Mouse (Mus musculus): ENCODE results near the gene Tmem11.
"Not testable (repeated sequence)": the region's sequence is repeated elsewhere in the genome, so short reads cannot be mapped to it uniquely, and the experiment has no call there.

Tmem11 gene

GRCm38 (mm10) chr11:60886986-60887385 is 7.9 kb upstream of the Tmem11 start:
- DNase-seq (ENCODE audit: low read depth, low spot score): not testable (repeated sequence)

GRCm38 (mm10) chr11:60882386-60882785 is 3.3 kb upstream of the Tmem11 start:
- DNase-seq (ENCODE audit: low read depth, low spot score): no peak

DNA sequence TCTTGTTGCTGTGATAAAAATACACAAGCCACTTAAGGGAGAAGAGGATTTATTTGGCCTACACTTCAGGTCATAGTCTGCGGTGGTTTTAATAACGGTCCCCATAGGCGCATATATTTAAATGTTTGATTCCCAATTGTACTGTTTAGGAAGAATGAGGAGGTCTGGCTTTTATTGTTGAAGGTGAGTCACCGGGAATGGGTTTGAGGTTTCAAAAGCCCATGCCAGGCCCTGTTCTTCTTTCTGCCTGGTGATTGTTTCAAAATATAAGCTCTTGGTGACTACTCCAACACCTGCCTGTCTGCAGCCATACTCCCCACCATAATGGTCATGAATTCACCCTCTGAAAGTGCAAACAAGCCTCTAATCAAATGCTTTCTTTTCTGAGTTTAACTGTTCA is 1.5 kb upstream of the Tmem11 start:
- DNase-seq (ENCODE audit: low read depth, low spot score): no peak

DNA sequence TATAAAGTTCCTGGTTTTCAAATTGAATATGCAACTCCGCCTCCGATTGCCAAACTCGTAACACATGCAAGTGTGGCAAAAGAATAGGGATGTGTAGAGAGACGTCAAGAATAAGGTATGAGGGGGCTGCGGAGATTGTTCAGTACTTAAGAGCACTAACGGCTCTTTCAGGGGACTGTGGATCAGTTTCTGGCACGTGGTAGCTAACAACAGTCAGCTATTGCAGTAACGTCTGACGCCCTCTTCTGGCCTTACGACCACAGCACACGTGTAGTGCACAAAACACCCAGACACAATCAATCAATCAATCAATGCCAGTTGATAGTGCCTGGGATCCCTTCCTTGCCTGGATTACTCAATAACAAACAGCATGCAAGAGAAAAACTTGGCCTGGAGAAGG is 351 bp upstream of the Tmem11 start:
- DNase-seq (ENCODE audit: low read depth, low spot score): peak; percentile 84

DNA sequence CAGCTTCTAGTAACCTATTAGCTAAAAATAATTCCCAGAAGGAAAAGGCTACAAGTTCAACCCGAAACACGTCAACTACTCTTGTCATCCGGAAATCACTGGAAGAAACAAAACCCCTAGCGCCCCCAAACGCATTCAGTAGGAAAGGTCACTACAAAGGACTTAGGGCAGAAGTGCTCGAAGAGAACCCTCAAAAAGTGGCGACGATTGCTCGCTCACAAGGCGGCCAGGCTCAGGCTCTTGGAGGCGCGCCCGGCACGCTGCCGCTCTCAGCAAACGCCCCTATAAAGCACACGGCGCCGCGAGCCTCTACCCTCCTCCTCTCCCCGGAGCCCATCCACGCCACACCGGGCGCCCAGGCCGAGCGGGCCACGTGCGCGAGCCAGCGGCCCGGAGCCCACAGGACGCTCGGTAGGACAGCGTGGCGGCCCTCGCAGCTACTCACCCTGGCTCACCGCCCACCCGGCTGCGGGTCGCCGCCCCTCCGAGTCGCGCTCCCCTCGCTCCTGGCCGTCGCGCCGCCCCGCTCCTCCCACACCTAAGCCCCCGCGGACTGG is 938 bp downstream of the Tmem11 start:
- peak; percentile 72 for DNase-seq (ENCODE audit: low read depth, low spot score)

GRCm38 (mm10) chr11:60873101-60873500 is 6.0 kb downstream of the Tmem11 start:
- DNase-seq (ENCODE audit: low read depth, low spot score): no peak

DNA sequence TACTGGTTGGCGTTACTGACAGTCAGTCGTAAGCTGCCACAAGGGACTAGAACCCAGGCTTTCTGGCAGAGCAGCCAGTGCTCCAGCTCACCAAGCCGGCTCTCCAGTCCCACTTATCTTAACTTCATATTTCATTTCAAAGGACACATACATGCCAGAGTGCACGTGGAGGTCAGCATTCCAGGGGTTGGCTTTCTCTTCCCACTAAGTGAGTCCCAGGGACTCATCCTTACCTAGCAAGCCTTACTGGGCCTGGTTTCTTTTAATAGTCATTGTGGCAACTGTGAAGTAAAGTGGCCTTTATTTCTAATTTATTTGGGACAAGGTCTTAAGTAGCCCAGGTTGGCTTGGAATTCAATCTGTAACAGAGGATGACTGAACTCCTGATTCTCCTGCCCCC is 7.7 kb downstream of the Tmem11 start:
- no peak for DNase-seq (ENCODE audit: low read depth, low spot score)

GRCm38 (mm10) chr11:60869471-60869870 is 9.6 kb downstream of the Tmem11 start:
- DNase-seq (ENCODE audit: low read depth, low spot score): peak; percentile 32

DNA sequence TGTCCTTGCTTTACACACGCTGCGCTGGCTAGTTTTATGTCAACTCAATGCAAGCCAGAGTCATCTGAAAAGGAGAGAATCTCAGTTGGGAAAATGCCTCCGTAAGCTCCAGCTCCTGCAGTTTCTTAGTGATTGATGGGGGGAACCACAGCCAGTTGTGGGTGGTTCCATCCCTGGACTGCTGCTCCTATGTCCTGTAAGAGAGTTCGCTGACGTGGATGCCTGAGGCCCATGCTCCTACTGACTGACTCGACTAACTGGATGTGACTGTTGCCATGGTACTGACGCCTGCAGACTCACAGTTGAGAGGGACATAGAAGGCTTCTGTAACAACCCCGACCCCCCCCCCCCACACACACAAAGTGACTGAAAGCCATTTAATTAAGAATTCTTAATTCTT is 11.2 kb downstream of the Tmem11 start:
- DNase-seq (ENCODE audit: low read depth, low spot score): no peak

DNA sequence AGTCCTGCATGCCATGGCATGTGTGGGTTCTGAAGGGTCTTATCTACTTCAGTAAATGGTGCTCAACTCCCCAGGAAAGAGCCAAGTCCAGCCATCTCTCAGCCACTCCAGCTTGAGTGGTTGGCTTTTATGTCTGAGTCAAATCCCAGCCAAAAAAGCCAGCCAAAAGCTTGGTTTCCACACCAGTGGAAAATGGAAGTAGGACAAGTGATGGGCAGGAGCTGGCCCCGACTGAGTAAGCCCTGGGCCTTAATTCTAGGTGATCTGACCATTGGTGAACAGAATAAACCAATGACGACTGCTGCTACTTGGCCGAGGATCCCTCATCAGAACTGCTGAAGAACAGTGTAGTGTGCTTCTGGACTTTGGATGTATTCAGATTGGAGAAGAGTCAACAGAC is 11.6 kb downstream of the Tmem11 start:
- DNase-seq (ENCODE audit: low read depth, low spot score): peak; percentile 44

GRCm38 (mm10) chr11:60866021-60866420 is 13.1 kb downstream of the Tmem11 start:
- no peak for DNase-seq (ENCODE audit: low read depth, low spot score)

- no peak for DNase-seq (ENCODE audit: low read depth, low spot score)
Measured at GRCm38 (mm10) chr11:60864916-60865315, 14.2 kb downstream of the Tmem11 start.

GRCm38 (mm10) chr11:60864166-60864565 is 14.9 kb downstream of the Tmem11 start:
- no peak for DNase-seq (ENCODE audit: low read depth, low spot score)

- peak; percentile 41 for DNase-seq (ENCODE audit: low read depth, low spot score)
Measured at GRCm38 (mm10) chr11:60863196-60863595, 15.9 kb downstream of the Tmem11 start.

DNA sequence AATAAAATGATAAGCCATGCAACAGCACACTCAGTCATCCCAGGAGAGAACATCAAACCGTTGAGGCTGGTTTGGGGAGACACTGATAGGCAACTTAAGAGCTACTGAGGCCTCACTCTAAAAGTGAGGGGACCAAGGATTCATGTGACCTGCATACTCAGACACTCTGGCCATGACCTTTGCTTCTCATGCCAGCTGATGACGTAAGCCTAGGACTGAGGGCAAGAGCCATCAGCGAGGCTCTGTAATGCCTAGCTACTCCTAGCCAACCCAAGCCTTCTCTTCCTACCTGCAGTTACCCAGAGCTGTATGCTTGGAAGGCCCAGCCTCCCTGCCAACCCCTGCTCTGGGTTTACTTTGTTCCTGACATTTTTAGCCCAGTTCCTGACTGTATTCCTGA is 17.1 kb downstream of the Tmem11 start:
- no peak for DNase-seq (ENCODE audit: low read depth, low spot score)

DNA sequence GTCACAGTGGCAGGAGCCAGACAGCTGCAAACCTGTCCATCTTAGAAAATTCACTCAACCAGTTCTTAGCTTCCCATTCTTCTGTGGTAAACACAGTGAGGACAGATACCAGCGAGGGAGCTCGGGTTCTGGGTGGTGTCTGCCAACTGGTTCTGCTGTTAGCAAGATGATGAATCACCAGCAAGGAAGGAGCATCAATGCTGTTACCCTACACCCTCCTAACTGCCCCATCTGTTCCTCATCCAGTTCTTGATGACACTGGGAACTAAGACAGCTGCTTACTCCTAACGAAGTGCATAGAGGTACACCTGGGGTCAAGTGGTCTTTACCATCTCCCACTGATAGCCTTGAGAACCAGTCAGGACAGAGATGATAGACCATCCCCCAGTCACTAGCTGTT is 22.5 kb downstream of the Tmem11 start:
- DNase-seq (ENCODE audit: low read depth, low spot score): peak; percentile 66

- DNase-seq (ENCODE audit: low read depth, low spot score): no peak
Measured at GRCm38 (mm10) chr11:60845415-60845814, 33.7 kb downstream of the Tmem11 start.

GRCm38 (mm10) chr11:60843412-60843811 is 35.7 kb downstream of the Tmem11 start:
- no peak for DNase-seq (ENCODE audit: low read depth, low spot score)

- no peak for DNase-seq (ENCODE audit: low read depth, low spot score)
Measured at GRCm38 (mm10) chr11:60841467-60842200, 37.4 kb downstream of the Tmem11 start.

- DNase-seq (ENCODE audit: low read depth, low spot score): peak; percentile 15
Measured at GRCm38 (mm10) chr11:60837644-60838406, 41.2 kb downstream of the Tmem11 start.

- DNase-seq (ENCODE audit: low read depth, low spot score): no peak
Measured at GRCm38 (mm10) chr11:60836897-60837296, 42.2 kb downstream of the Tmem11 start.

DNA sequence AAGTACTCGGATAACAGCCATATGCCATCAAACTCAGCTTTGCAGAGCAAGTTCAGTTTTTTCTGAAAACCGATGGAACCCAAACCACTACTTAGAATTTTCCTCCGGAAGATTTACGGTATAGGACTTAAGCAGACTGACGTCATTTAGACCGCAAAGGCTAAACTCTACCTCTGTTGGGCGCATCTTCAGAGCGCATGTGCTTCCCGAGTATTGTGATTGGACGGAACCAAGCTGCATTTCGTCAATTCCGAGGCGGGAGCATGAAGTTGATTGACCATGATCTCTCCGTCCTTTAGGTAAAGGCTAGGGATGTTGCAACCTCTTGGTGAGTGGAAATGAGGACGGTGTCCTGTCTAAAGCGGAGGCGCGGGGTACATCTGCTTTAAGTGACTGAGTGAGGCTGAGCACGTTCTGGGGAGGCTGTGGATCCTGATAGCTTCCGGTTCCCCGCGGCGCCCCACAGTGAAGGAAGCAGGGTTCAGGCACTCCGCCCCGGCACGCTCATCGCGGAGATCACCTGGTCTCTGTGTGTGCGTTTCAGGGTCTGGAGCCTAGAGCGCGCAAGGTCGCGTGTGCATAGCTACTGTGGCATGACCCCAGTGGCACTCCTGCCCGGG is 48.5 kb downstream of the Tmem11 start, which contains the start of gene Dhrs7b:
Dhrs7b (plus strand) TSS at position 199 of the 620 bp plus-strand sequence.
- DNase-seq (ENCODE audit: low read depth, low spot score): peak; percentile 100

Data from brain, adult 2 months (tissue).